Mouse (Mus musculus): Measurements from ENCODE around the gene Ppl. TPM values are rescaled to one million over a fixed set of nuclear protein-coding genes. Genes with fewer than 3 reads are reported as not detected.

Ppl gene
- 10 to 100 TPM in 2 of 4 experiments, 1 to 10 TPM in 2; 3.1 to 17.7 (median 9.9) TPM for total RNA-seq (2022)

DNA sequence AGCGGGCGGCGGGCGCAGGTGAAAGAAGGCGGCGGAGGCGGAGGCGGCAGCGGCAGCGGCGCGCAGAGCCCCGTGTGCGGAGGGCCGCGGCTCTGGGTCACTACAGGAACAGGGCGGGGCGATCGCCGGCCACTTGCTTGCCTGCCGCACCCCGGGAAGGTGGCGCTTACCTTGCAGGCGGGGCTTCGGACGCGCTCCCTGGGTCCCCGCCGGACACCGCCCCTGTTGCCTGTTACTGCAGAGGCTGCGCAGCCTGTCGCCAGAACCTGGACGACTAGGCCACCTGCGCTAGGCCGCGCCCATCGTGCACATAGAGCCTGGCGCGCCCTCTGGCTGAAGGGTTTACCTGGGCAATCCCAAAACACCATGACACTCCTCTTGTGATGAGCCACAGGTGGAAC lies at the start of gene Ppl:
Gene Ppl, minus strand, starts transcription at position 21 of the 401 bp plus-strand sequence.
- peak; percentile 46 for DNase-seq

GRCm38 (mm10) chr16:5172636-5173035 lies 40.4 kb upstream of the Ppl start:
- DNase-seq = no peak

DNA sequence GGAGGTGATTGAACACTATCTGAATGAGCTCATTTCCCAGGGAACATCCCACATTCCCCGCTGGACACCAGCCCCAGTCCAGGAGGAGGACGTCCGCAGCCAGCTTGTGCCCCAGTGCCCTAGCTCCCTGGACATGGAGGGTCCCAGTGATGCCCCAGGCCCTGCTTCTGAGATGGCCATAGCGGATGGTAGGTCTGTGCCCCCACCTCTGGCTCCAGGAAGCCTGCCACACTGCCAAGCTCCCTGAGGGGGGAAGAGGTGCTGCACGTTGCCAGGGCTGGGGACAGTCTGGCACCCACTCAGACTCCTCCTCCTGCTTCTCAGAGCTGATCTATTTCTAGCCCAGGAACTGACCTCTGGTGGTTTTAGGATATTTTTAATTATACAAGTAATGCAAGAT lies 36.6 kb upstream of the Ppl start:
- DNase-seq = peak; percentile 18

DNA sequence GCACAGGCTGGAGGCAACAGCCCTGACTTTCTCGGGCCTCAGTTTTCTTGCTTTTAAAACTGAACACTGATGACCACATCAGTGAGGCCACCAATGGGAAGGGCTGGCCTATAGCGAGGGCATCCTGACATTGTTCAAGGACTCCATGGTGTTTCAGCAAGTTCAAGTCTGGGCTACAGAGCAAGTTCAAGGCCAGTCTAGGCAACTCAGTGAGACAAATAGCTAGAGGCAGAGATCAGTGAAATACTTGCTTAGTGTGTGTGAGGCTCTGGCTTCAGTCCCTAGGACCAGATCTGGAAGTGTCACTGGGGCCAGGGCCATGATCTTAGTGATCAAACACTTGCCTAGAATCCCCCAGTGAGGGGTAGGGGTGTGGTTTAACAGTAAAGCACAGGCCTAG lies 35.8 kb upstream of the Ppl start:
- peak; percentile 54 for DNase-seq

GRCm38 (mm10) chr16:5164327-5164726 lies 32.1 kb upstream of the Ppl start:
- no peak for DNase-seq

DNA sequence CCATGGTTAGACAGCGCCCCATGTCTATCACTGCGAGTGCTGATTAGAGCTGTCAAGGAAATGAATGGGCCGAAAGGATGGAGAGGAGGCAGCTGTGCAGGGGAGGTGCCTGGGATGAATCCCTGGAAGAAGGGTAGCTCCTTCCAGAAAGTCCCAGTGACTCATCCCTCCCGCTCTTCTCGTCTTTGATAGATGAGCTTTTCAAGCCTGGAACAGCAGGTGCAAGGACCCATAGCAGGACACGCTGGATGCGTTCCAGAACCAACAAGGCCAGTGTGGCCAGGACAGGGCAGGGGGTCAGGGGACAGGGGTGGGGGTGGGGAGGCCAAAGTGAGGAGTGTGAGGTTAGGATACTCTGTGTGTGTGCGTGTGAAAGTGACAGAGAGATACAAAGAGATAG lies 27.0 kb upstream of the Ppl start:
- peak; percentile 52 for DNase-seq

GRCm38 (mm10) chr16:5157113-5157512 lies 24.9 kb upstream of the Ppl start:
- DNase-seq = no peak

GRCm38 (mm10) chr16:5156495-5156894 lies 24.3 kb upstream of the Ppl start:
- no peak for DNase-seq

DNA sequence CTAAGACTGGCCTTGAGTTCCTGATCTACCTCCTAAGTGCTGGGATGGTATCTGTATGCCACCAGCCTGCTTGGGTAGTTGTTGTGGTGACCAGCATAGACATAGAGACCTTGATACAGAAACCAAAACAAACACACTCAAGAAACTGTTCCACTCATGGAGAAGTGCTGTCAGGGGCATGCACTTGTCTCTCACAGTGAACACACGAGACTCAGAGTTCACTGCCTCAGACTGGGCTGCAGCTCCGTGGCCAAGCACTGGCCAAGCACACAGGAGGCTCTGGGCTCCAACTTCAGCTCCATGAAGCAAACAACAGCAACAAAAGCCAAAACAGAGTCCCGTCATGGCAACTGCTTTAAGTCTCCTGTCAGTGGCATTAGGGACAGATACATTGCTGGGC lies 22.8 kb upstream of the Ppl start:
- DNase-seq = no peak

DNA sequence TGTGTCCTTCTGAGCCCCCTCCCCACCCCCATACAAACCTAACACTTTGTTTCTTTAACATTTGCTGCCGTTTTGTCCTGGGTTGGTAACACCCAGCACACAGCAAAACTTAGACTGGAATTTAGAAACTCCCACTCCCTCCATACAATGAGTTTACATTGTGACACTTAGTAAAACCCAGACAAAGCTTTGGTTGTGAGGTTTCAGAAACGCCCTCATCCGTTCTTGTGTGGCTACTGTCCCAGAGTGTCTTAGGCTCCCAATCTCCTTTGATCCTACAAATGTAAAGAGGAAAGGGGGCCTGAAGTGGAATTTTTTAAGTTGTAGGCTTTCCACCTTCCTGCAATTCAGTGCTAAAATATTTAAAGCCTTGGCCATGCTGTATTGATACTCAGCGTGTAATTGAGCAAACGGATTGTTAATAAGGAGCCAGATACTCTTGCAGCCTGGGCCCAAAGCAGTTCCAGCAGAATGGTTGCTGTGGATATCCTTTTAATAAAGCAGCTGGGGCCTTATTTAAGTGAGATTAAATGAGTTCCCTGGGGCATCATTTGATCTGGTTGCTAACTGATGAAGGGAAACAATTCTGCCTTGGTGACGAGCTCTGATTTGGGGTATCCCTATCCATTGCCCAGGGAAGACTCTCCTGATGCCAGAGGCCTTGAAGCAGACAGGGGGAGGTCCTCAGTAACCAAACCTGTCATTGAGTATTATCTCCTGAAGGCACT lies 21.2 kb upstream of the Ppl start:
- no peak for DNase-seq

GRCm38 (mm10) chr16:5150544-5150943 lies 18.3 kb upstream of the Ppl start:
- DNase-seq = no peak

DNA sequence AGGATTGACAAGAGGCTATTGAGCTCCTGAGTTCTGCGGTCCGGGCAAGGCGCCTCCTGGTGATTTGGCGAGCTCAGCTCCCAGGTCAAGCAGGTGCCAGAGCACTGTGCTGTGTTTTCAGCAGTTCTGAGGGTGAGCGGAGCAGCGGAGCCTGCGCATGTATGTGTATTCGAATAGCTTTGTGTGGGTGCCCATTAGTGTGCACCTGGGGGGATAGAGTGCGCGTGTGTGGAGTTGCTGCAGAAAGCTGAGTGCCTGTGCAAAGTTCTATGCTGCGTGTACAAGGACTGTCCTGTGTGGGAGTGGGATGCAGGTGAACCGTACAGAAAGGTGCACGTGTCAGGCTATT lies 14.8 kb upstream of the Ppl start, which contains the start of gene Sec14l5:
Gene Sec14l5, plus strand, starts transcription at position 73 of the 349 bp plus-strand sequence.
- DNase-seq = no peak

- peak; percentile 72 for DNase-seq
Observed at GRCm38 (mm10) chr16:5146367-5147036, 14.3 kb upstream of the Ppl start.

DNA sequence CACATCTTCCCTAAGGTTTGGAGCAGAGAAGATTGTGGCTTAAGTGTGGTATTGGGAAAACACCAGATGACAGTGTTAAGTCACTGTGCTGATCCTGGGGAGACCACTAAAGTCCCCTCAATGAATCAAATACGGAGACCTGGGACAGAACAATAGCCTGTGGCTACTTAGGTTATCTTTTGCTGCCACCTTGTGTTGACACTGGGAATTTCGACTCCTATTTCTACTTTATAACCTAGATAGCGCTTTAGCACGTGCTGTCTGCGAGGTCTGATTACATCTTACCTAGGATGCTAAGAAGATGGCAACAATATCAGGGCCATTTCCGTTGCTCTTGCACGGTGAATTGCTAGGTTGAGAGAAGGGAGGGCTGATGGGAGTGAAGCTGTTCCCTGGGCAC lies 13.3 kb upstream of the Ppl start:
- peak; percentile 39 for DNase-seq

- DNase-seq = no peak
Observed at GRCm38 (mm10) chr16:5139741-5140140, 7.5 kb upstream of the Ppl start.

DNA sequence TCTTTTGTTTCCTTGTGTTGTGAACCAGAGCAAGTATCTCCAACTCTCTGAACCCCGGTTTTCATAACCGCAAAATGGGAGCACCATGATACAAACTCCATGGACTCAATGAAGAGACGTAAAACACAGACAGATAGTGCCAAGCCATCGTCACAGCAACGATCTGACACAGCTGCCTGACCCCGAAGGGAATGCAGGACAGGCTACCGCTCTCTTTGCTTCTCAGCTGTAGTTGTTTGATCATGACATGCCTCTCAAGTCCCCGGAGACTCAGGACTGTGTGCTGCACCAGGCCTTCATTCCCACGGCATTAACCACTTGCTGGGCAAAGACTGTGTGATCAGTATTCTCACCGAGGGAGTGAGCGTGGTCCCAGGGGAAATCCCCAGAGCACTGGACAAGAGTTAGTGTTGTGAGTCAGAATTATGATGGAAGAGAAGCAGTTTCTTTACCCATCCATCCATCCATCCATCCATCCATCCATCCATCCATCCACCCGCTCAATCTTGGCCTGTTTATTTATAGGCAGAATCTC lies 4.9 kb upstream of the Ppl start:
- no peak for DNase-seq

DNA sequence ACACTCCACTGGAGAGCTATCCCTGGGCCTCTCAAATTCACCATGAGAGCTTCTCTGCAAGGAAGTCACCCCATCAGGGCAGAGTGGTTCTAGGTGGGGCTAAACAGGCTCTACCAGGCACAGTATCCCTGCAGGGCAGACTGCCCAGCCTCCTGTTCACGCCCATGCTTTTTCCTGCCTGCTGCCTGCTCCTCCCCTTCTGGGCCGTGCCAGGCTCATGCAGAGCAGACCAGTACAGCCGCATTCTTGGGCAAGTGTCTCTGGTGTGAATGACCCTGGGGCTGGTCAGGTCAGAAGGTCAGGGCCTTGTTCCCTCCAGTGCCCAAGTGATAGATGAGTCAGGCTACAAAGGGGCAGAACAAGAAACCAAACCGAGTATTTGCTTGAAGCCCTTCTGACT lies 4.3 kb upstream of the Ppl start:
- DNase-seq = peak; percentile 89

- no peak for DNase-seq
Observed at GRCm38 (mm10) chr16:5135551-5136261, 3.5 kb upstream of the Ppl start.

- peak; percentile 80 for DNase-seq
Observed at GRCm38 (mm10) chr16:5134623-5135330, 2.6 kb upstream of the Ppl start.

DNA sequence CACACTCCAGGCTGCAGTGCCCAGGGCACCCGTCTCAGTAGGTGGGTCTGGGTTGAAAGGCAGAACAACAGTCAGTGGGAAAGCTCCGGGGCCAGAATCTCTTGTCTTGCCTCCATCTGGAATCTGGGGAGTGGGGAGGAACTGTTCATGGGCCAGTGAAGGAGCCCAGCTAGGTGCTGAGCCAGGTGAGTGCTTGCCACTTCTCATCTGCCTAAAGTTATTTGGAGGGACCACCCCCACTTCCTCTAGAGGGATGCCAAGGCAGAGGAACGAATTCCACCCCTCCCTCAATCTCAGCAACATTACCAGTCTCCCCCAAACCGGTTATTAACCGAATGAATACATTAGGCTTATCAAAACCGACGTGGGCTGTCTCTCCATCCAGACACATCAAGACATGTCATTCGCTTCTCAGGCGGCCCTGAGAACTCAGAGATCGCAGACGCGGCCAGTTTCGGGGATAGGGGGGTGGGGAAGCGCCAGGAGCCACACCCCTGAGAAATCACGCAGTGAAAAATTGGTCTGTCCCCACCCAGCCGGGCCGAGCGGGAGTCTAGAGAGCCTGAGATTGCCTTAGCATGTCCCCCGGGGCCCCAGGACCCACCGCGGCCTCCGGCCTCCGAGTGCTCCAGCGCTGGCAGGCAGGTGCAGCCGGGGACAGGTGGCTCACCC lies 834 bp downstream of the Ppl start:
- DNase-seq = no peak

DNA sequence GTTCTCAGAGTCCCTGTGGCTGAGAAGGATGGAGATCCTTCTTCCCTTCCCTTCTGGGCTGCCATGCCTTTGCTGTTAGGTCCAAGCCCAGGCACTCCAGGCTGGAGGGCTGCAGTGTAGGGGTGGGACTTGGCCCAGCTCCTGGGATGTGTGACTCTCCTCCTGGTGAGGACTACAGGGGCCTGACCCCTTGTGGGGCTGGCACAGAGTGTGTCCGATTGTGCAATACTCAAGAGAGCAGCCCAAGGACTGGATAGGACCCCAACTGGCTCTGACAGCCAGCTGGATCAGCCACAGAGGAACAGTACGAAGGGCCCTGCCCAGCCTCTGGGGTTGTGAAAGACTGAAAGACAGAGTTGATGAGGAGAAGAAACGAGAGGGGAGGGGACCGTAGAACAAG lies 1.5 kb downstream of the Ppl start:
- DNase-seq = peak; percentile 52

DNA sequence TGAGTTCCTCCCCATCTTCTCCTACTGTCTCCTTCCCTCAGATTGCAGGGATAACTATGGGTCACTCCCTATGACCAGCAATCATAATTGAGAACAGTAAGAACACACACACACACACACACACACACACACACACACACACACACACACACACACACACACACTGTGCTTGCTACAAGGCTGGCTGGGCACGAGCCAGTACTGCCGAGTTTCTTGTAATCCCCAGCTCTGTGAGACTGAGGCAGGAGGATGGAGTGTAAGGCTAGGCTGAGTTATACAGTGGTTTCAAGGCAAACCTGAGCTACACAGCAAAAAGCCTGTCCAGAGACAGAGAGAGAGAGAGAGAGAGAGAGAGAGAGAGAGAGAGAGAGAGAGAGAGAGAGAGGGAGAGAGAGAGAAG lies 2.0 kb downstream of the Ppl start:
- no peak for DNase-seq

Data from adrenal gland, adult 8-10 months (tissue).